Mouse (Mus musculus) midbrain, embryonic 15.5 days (tissue): ENCODE measurements around the gene Anapc1. TPM values are rescaled to one million over a fixed set of nuclear protein-coding genes. Genes with fewer than 3 reads are reported as not detected.

Experiments
- ATAC-seq: fragments of 200-750 bp; cut with Nextera tagmentation; replicated peaks from 2 replicates; pipeline ENCODE4 v1.8.0; 2017; ENCODE audit warnings: moderate TSS enrichment
- H3K27ac ChIP-seq: fragments of 300-500 bp; sonication (generic); 2 replicates; pipeline ENCODE4 v1.5.1; 2015; ENCODE audit warnings: mild to moderate bottlenecking, inconsistent platforms
- H3K27me3 ChIP-seq: fragments of 300-500 bp; sonication (generic); replicated peaks from 2 replicates; pipeline ENCODE4 v1.6.1; 2015; ENCODE audit warnings: inconsistent platforms
- H3K36me3 ChIP-seq: fragments of 300-500 bp; sonication (generic); replicated peaks from 2 replicates; pipeline ENCODE4 v1.6.1; 2015; ENCODE audit warnings: inconsistent platforms
- H3K4me1 ChIP-seq: fragments of 300-500 bp; sonication (generic); 2 replicates; pipeline ENCODE4 v1.6.1; 2015; ENCODE audit warnings: inconsistent platforms
- H3K4me2 ChIP-seq: fragments of 300-500 bp; sonication (generic); 2 replicates; pipeline ENCODE4 v1.6.1; 2015; ENCODE audit warnings: inconsistent platforms, mild to moderate bottlenecking, moderate library complexity
- H3K4me3 ChIP-seq: fragments of 300-500 bp; sonication (generic); 2 replicates; pipeline ENCODE4 v1.5.1; 2015; ENCODE audit warnings: mild to moderate bottlenecking, inconsistent platforms
- H3K9ac ChIP-seq: fragments of 300-500 bp; sonication (generic); 2 replicates; pipeline ENCODE4 v1.6.1; 2015; ENCODE audit warnings: mild to moderate bottlenecking, inconsistent platforms
- H3K9me3 ChIP-seq: fragments of 300-500 bp; sonication (generic); 2 replicates; pipeline ENCODE4 v1.6.1; 2016; ENCODE audit warnings: inconsistent platforms
- WGBS: fragments of 180-500 bp; shearing (Covaris S2); methylation state at CpG from one replicate; pipeline ENCODE4 v1.1.7; 2015; ENCODE audit warnings: mixed read lengths; 5-methylcytosine and 5-hydroxymethylcytosine counted together
- polyA plus RNA-seq: library from polyadenylated mRNA; unstranded; fragments of >200 nt; fragmentation: Nextera tagmentation; extraction: Ambion mirVana; gene quantifications from 2 replicates; pipeline ENCODE4 v1.2.1, GENCODE M21; 2015

Gene Anapc1
- 50.8 and 52.8 TPM in 2 replicates for polyA plus RNA-seq

GRCm38 (mm10) chr2:128686921-128687557 is at the start of gene Anapc1:
TSS of gene Anapc1 (minus strand) at chr2:128687391.
- Histone ChIP-seq H3K4me3 (peak within 1 kb of the TSS; percentile 95), H3K4me1 (peaks cover 20% of the 10 kb centered on the region), H3K9ac (peak within 1 kb of the TSS; percentile 92), H3K36me3 (peaks cover 9% of the 10 kb centered on the region; the same call in 1 of the 2 replicates), H3K27ac (peak within 1 kb of the TSS; percentile 92), H3K27me3 (no peaks in the 10 kb centered on the region), H3K4me2 (peak within 1 kb of the TSS; percentile 56), H3K9me3 (no peaks in the 10 kb centered on the region)
- ATAC-seq: peak; percentile 99
- under 1% methylated on average over 54 of the region's 58 CpGs for WGBS

GRCm38 (mm10) chr2:128735089-128735488 is 47.9 kb upstream of the Anapc1 start:
- Histone ChIP-seq H3K4me1 (no peaks in the 10 kb centered on the region), H3K27ac (no peak overlapping the region), H3K9me3 (no peaks in the 10 kb centered on the region), H3K36me3 (no peaks in the 10 kb centered on the region), H3K9ac (no peak overlapping the region), H3K4me3 (no peak overlapping the region), H3K4me2 (no peak overlapping the region), H3K27me3 (no peaks in the 10 kb centered on the region)
- 73% methylated on average over 3 of the region's 3 CpGs for WGBS
- ATAC-seq: no peak

GRCm38 (mm10) chr2:128731951-128732350 is 44.8 kb upstream of the Anapc1 start:
- 74% methylated on average over 1 of the region's 1 CpGs for WGBS
- no peak overlapping the region for H3K9ac ChIP-seq
- H3K4me3 ChIP-seq: no peak overlapping the region
- H3K4me2 ChIP-seq: no peak overlapping the region
- H3K4me1 ChIP-seq: no peaks in the 10 kb centered on the region
- no peaks in the 10 kb centered on the region for H3K9me3 ChIP-seq
- no peak for ATAC-seq
- H3K27me3 ChIP-seq: no peaks in the 10 kb centered on the region
- no peak overlapping the region for H3K27ac ChIP-seq
- no peaks in the 10 kb centered on the region for H3K36me3 ChIP-seq

GRCm38 (mm10) chr2:128731514-128731913 is 44.3 kb upstream of the Anapc1 start:
- ATAC-seq: no peak
- Histone ChIP-seq H3K4me2 (no peak overlapping the region), H3K9ac (no peak overlapping the region), H3K9me3 (no peaks in the 10 kb centered on the region), H3K4me1 (no peaks in the 10 kb centered on the region), H3K4me3 (no peak overlapping the region), H3K27ac (no peak overlapping the region), H3K27me3 (no peaks in the 10 kb centered on the region), H3K36me3 (no peaks in the 10 kb centered on the region)
- 77% methylated on average over 10 of the region's 10 CpGs for WGBS

- Histone ChIP-seq H3K9me3 (no peaks in the 10 kb centered on the region), H3K36me3 (no peaks in the 10 kb centered on the region), H3K4me2 (no peak overlapping the region), H3K27me3 (no peaks in the 10 kb centered on the region), H3K9ac (no peak overlapping the region), H3K4me1 (no peaks in the 10 kb centered on the region), H3K4me3 (no peak overlapping the region), H3K27ac (no peak overlapping the region)
- ATAC-seq: no peak
- WGBS: 78% methylated on average over 7 of the region's 7 CpGs
These were observed 42.0 kb upstream of the Anapc1 start for GRCm38 (mm10) chr2:128729141-128729540.

GRCm38 (mm10) chr2:128728066-128728465 is 40.9 kb upstream of the Anapc1 start:
- Histone ChIP-seq H3K9me3 (no peaks in the 10 kb centered on the region), H3K4me2 (no peak overlapping the region), H3K27ac (no peak overlapping the region), H3K4me3 (no peak overlapping the region), H3K36me3 (no peaks in the 10 kb centered on the region), H3K4me1 (no peaks in the 10 kb centered on the region), H3K27me3 (no peaks in the 10 kb centered on the region), H3K9ac (no peak overlapping the region)
- 79% methylated on average over 4 of the region's 4 CpGs for WGBS
- ATAC-seq: no peak

- Histone ChIP-seq H3K4me1 (no peaks in the 10 kb centered on the region), H3K27me3 (no peaks in the 10 kb centered on the region), H3K4me2 (no peak overlapping the region), H3K27ac (no peak overlapping the region), H3K9ac (no peak overlapping the region), H3K9me3 (no peaks in the 10 kb centered on the region), H3K36me3 (no peaks in the 10 kb centered on the region), H3K4me3 (no peak overlapping the region)
- 42% methylated on average over 3 of the region's 3 CpGs for WGBS
- ATAC-seq: no peak
These were observed 40.4 kb upstream of the Anapc1 start for GRCm38 (mm10) chr2:128727552-128727951.

GRCm38 (mm10) chr2:128726626-128727025 is 39.4 kb upstream of the Anapc1 start:
- H3K4me1 ChIP-seq: no peaks in the 10 kb centered on the region
- no peak overlapping the region for H3K27ac ChIP-seq
- no peak overlapping the region for H3K4me3 ChIP-seq
- H3K4me2 ChIP-seq: no peak overlapping the region
- no peak overlapping the region for H3K9ac ChIP-seq
- H3K36me3 ChIP-seq: no peaks in the 10 kb centered on the region
- H3K9me3 ChIP-seq: no peaks in the 10 kb centered on the region
- 85% methylated on average over 7 of the region's 7 CpGs for WGBS
- no peak for ATAC-seq
- H3K27me3 ChIP-seq: no peaks in the 10 kb centered on the region

GRCm38 (mm10) chr2:128726067-128726466 is 38.9 kb upstream of the Anapc1 start:
- Histone ChIP-seq H3K9me3 (no peaks in the 10 kb centered on the region), H3K27me3 (no peaks in the 10 kb centered on the region), H3K4me1 (no peaks in the 10 kb centered on the region), H3K4me2 (no peak overlapping the region), H3K36me3 (no peaks in the 10 kb centered on the region), H3K9ac (no peak overlapping the region), H3K27ac (no peak overlapping the region), H3K4me3 (no peak overlapping the region)
- no peak for ATAC-seq
- 91% methylated on average over 5 of the region's 5 CpGs for WGBS

- no peaks in the 10 kb centered on the region for H3K4me1 ChIP-seq
- H3K4me3 ChIP-seq: no peak overlapping the region
- no peak for ATAC-seq
- WGBS: 90% methylated on average over 5 of the region's 5 CpGs
- no peaks in the 10 kb centered on the region for H3K36me3 ChIP-seq
- H3K4me2 ChIP-seq: no peak overlapping the region
- H3K27ac ChIP-seq: no peak overlapping the region
- H3K9me3 ChIP-seq: no peaks in the 10 kb centered on the region
- no peaks in the 10 kb centered on the region for H3K27me3 ChIP-seq
- H3K9ac ChIP-seq: no peak overlapping the region
These were observed 35.0 kb upstream of the Anapc1 start for GRCm38 (mm10) chr2:128722106-128722710.

GRCm38 (mm10) chr2:128719380-128719779 is 32.2 kb upstream of the Anapc1 start:
- no peak for ATAC-seq
- Histone ChIP-seq H3K27ac (no peak overlapping the region), H3K4me3 (no peak overlapping the region), H3K27me3 (no peaks in the 10 kb centered on the region), H3K4me2 (no peak overlapping the region), H3K9ac (no peak overlapping the region), H3K4me1 (no peaks in the 10 kb centered on the region), H3K9me3 (no peaks in the 10 kb centered on the region), H3K36me3 (no peaks in the 10 kb centered on the region)
- WGBS: 91% methylated on average over 2 of the region's 2 CpGs

GRCm38 (mm10) chr2:128715979-128716378 is 28.8 kb upstream of the Anapc1 start:
- WGBS: 100% methylated on average over 1 of the region's 1 CpGs
- Histone ChIP-seq H3K27ac (no peak overlapping the region), H3K9me3 (no peaks in the 10 kb centered on the region), H3K4me2 (no peak overlapping the region), H3K9ac (no peak overlapping the region), H3K36me3 (no peaks in the 10 kb centered on the region), H3K4me1 (no peaks in the 10 kb centered on the region), H3K27me3 (no peaks in the 10 kb centered on the region), H3K4me3 (no peak overlapping the region)
- ATAC-seq: no peak

GRCm38 (mm10) chr2:128714724-128715241 is 27.6 kb upstream of the Anapc1 start:
- no peak for ATAC-seq
- Histone ChIP-seq H3K4me1 (no peaks in the 10 kb centered on the region), H3K9ac (no peak overlapping the region), H3K9me3 (no peaks in the 10 kb centered on the region), H3K27me3 (no peaks in the 10 kb centered on the region), H3K36me3 (no peaks in the 10 kb centered on the region), H3K4me2 (no peak overlapping the region), H3K27ac (no peak overlapping the region), H3K4me3 (no peak overlapping the region)
- WGBS: 73% methylated on average over 7 of the region's 7 CpGs
